Comparison of ENCODE assay signal across 14 mouse cellular contexts in the genomic region with DNA sequence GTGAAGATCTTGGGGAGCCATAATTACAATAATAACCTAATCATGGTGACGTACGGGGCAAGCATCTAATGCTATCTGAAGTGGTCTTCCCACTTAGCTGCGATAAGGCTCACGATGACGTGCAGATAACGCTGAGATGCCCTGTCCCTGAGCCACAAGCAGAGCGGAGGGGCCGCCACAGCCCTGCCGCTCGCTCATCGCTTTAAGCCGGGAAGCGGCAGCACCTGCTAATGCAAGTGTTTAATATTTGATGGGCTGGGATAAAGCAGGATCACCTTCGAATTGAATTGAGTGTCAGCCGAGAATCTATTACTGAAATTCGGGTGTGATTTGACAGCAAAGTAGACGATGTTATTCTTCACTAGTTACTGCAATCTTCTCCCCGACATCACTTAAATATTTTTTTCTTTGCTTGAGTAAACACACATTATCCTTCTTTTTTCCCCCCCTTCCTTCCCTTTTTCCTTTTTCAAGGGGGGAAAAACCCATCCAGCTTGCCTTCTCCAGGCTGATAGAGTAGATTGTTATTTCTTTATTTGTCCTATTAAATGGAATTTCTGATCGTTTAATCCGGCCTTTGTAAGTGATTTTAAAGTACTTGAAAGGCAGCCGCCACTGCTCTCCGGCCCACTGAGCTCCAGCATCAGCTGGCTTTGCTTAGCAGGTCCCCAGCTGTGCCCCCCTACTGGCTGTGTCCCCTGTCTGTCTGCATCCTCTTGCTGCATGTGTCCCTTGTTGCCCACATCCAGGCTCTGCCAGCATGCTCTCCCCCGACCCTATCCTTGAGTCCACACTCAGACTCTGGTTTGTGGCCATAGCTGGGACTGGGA. TPM values are rescaled to one million over a fixed set of nuclear protein-coding genes. Genes with fewer than 3 reads are reported as not detected.
A peak's percentile ranks its signal among the peaks of the same experiment; 100 is the strongest.
DNase-seq lines count a peak whose midpoint lies in the region; ATAC-seq and TF ChIP-seq lines count a peak whose summit lies in the region.
"Had no signal": no experiment of that assay in that cellular context is flagged by ENCODE, and none has a peak within 500 bp of the region (broad histone marks: within the 10 kb centered on the region; RNA-seq: fewer than 3 reads in every experiment).

No protein-coding gene starts in this region.

- intact Hi-C loops in left cerebral cortex, postnatal 25 days (cut with DNase I): no loop called here

- H3K4me1 ChIP-seq in intestine, postnatal 0 days (replicated peaks; ENCODE audit: control insufficient read depth, insufficient read depth, low read length): peaks cover 6% of the 10 kb centered on the region; the same call in 1 of the 2 replicates
- peaks cover 22% of the 10 kb centered on the region for H3K4me1 ChIP-seq in intestine, embryonic 15.5 days (replicated peaks)
- peaks cover 75% of the 10 kb centered on the region for H3K4me1 ChIP-seq in hindbrain, embryonic 10.5 days (replicated peaks)
- H3K4me1 ChIP-seq in midbrain, embryonic 10.5 days: peaks cover 82% of the 10 kb centered on the region
- peaks cover 54% of the 10 kb centered on the region for H3K4me1 ChIP-seq in neural tube, embryonic 15.5 days

- no peak overlapping the region for H3K9ac ChIP-seq in intestine, postnatal 0 days (ENCODE audit: low read depth, low read length)
- H3K9ac ChIP-seq in intestine, embryonic 15.5 days: no peak overlapping the region
- 0 out of 2 replicates have a peak overlapping the region, but pooled peaks have one; percentile 10 for H3K9ac ChIP-seq in neural tube, embryonic 15.5 days (replicated peaks)
- H3K9ac ChIP-seq: limb, embryonic 13.5 days; lung, embryonic 14.5 days had no signal

- H3K4me3 ChIP-seq in intestine, postnatal 0 days (ENCODE audit: low read depth, low read length): no peak overlapping the region
- H3K4me3 ChIP-seq in intestine, embryonic 15.5 days (replicated peaks): no peak overlapping the region
- H3K4me3 ChIP-seq in hindbrain, embryonic 10.5 days: no peak overlapping the region
- H3K4me3 ChIP-seq in midbrain, embryonic 10.5 days: 0 out of 2 replicates have a peak overlapping the region, but pooled peaks have one; percentile 1
- no peak overlapping the region for H3K4me3 ChIP-seq in neural tube, embryonic 15.5 days (replicated peaks)
- H3K4me3 ChIP-seq: limb, embryonic 13.5 days had no signal

- no peak for DNase-seq in hindbrain, embryonic 10.5 days (ENCODE audit: low spot score)
- DNase-seq in midbrain, embryonic 10.5 days (ENCODE audit: low spot score): peak; percentile 42
- no peak for DNase-seq in adrenal gland, postnatal 14 days
- DNase-seq in left cerebral cortex, postnatal 25 days (ENCODE audit: low spot score in 2 of 2): no peak
- no peak for DNase-seq in T-cell, adult 2 months (ENCODE audit: low spot score)
- DNase-seq: cerebellum, adult 18-20 months; layer of hippocampus, adult 9-11 months; lung, embryonic 14.5 days; right cerebral cortex, postnatal 25 days; thymus, postnatal 25 days had no signal

- peak overlapping the region; percentile 60; the same call in 1 of the 2 replicates for H3K27ac ChIP-seq in intestine, postnatal 0 days (ENCODE audit: low read depth, low read length)
- H3K27ac ChIP-seq in intestine, embryonic 15.5 days: no peak overlapping the region
- H3K27ac ChIP-seq in hindbrain, embryonic 10.5 days: peak overlapping the region; percentile 74
- H3K27ac ChIP-seq in midbrain, embryonic 10.5 days (replicated peaks): peak overlapping the region; percentile 78
- peak overlapping the region; percentile 74 for H3K27ac ChIP-seq in neural tube, embryonic 15.5 days (replicated peaks)
- H3K27ac ChIP-seq: limb, embryonic 13.5 days had no signal

- no peak overlapping the region for H3K4me2 ChIP-seq in intestine, postnatal 0 days (replicated peaks; ENCODE audit: low read depth)
- H3K4me2 ChIP-seq in intestine, embryonic 15.5 days (replicated peaks): no peak overlapping the region
- no peak overlapping the region for H3K4me2 ChIP-seq in neural tube, embryonic 15.5 days
- H3K4me2 ChIP-seq: limb, embryonic 13.5 days; lung, embryonic 14.5 days had no signal

- no peak for TF ChIP-seq CTCF in intestine, postnatal 0 days (IDR thresholded peaks at IDR 0.05; ENCODE audit: low read depth)

- no peaks in the 10 kb centered on the region for H3K27me3 ChIP-seq in intestine, postnatal 0 days (replicated peaks; ENCODE audit: control insufficient read depth, insufficient read depth, low read length)
- H3K27me3 ChIP-seq in intestine, embryonic 15.5 days (replicated peaks): no peaks in the 10 kb centered on the region
- peaks cover 8% of the 10 kb centered on the region; the same call in 1 of the 2 replicates for H3K27me3 ChIP-seq in hindbrain, embryonic 10.5 days (ENCODE audit: insufficient read depth, poor library complexity, severe bottlenecking)
- peaks cover 66% of the 10 kb centered on the region for H3K27me3 ChIP-seq in midbrain, embryonic 10.5 days (ENCODE audit: low read depth, poor library complexity, severe bottlenecking)
- 0 out of 2 replicates have a peak, but pooled peaks cover 2% of the 10 kb centered on the region for H3K27me3 ChIP-seq in neural tube, embryonic 15.5 days (replicated peaks)
- H3K27me3 ChIP-seq: limb, embryonic 13.5 days had no signal

- WGBS in intestine, postnatal 0 days: 80% methylated on average over 23 of the region's 23 CpGs
- 72% methylated on average over 23 of the region's 23 CpGs for WGBS in intestine, embryonic 15.5 days
- 54% methylated on average over 23 of the region's 23 CpGs for WGBS in hindbrain, embryonic 10.5 days
- WGBS in midbrain, embryonic 10.5 days: 24% methylated on average over 23 of the region's 23 CpGs
- 35% methylated on average over 23 of the region's 23 CpGs for WGBS in neural tube, embryonic 15.5 days

- H3K36me3 ChIP-seq in intestine, postnatal 0 days (ENCODE audit: control insufficient read depth, insufficient read depth): peaks cover 18% of the 10 kb centered on the region; the same call in 1 of the 2 replicates
- no peaks in the 10 kb centered on the region for H3K36me3 ChIP-seq in intestine, embryonic 15.5 days
- peaks cover 5% of the 10 kb centered on the region; the same call in 1 of the 2 replicates for H3K36me3 ChIP-seq in hindbrain, embryonic 10.5 days
- 0 out of 2 replicates have a peak, but pooled peaks cover 10% of the 10 kb centered on the region for H3K36me3 ChIP-seq in midbrain, embryonic 10.5 days
- H3K36me3 ChIP-seq in neural tube, embryonic 15.5 days: peaks cover 2% of the 10 kb centered on the region; the same call in 1 of the 2 replicates

- no peak for ATAC-seq in intestine, postnatal 0 days
- no peak for ATAC-seq in intestine, embryonic 15.5 days
- no peak for ATAC-seq in neural tube, embryonic 15.5 days (ENCODE audit: low FRiP score)

- no peaks in the 10 kb centered on the region for H3K9me3 ChIP-seq in intestine, postnatal 0 days (ENCODE audit: control insufficient read depth)
- H3K9me3 ChIP-seq in intestine, embryonic 15.5 days: no peaks in the 10 kb centered on the region
- H3K9me3 ChIP-seq in hindbrain, embryonic 10.5 days: no peaks in the 10 kb centered on the region
- no peaks in the 10 kb centered on the region for H3K9me3 ChIP-seq in midbrain, embryonic 10.5 days (replicated peaks)
- no peaks in the 10 kb centered on the region for H3K9me3 ChIP-seq in neural tube, embryonic 15.5 days (replicated peaks)
- H3K9me3 ChIP-seq: limb, embryonic 13.5 days had no signal

RNA-seq across cellular contexts. Expression of a gene that starts 34.9 kb away (rescaled TPM):
- polyA plus RNA-seq in intestine, postnatal 0 days (2015; fragmentation: Nextera tagmentation; extraction: Ambion mirVana): 22.1 and 22.7 TPM in 2 replicates
- polyA plus RNA-seq in intestine, embryonic 15.5 days (2015; fragmentation: Nextera tagmentation; extraction: Ambion mirVana): 44.8 and 46.5 TPM in 2 replicates
- polyA plus RNA-seq in hindbrain, embryonic 10.5 days (2016; fragmentation: Nextera tagmentation; extraction: Ambion mirVana): 69.2 and 72.5 TPM in 2 replicates
- polyA plus RNA-seq in midbrain, embryonic 10.5 days (2016; fragmentation: Nextera tagmentation; extraction: Ambion mirVana): 74.3 and 80.7 TPM in 2 replicates
- 70.7 and 73.1 TPM in 2 replicates for polyA plus RNA-seq in neural tube, embryonic 15.5 days (2015; fragmentation: Nextera tagmentation; extraction: Ambion mirVana)
- total RNA-seq in adrenal gland, postnatal 14 days (2021): 21.4 and 27.5 TPM in 2 replicates
- 10 to 100 TPM; 33.1 to 35.2 TPM for total RNA-seq in left cerebral cortex, postnatal 25 days (2021)
